Mouse (Mus musculus) cortical plate, adult 2 months (tissue): Measurements from ENCODE around the gene Ube2m.

Experiments
- CTCF ChIP-seq: fragments of 200-500 bp; IDR thresholded peaks from 2 replicates; pipeline ENCODE4 v1.5.1; 2011; ENCODE audit warnings: mild to moderate bottlenecking, control low read depth, low read length; ENCODE audit not compliant: insufficient read depth; ENCODE audit errors: extremely low read depth
- POLR2A ChIP-seq: fragments of 200-500 bp; IDR thresholded peaks from 2 replicates; pipeline ENCODE4 v1.6.1; 2011; ENCODE audit warnings: mild to moderate bottlenecking, low read length, control low read depth; ENCODE audit not compliant: insufficient read depth; ENCODE audit errors: extremely low read depth

DNA sequence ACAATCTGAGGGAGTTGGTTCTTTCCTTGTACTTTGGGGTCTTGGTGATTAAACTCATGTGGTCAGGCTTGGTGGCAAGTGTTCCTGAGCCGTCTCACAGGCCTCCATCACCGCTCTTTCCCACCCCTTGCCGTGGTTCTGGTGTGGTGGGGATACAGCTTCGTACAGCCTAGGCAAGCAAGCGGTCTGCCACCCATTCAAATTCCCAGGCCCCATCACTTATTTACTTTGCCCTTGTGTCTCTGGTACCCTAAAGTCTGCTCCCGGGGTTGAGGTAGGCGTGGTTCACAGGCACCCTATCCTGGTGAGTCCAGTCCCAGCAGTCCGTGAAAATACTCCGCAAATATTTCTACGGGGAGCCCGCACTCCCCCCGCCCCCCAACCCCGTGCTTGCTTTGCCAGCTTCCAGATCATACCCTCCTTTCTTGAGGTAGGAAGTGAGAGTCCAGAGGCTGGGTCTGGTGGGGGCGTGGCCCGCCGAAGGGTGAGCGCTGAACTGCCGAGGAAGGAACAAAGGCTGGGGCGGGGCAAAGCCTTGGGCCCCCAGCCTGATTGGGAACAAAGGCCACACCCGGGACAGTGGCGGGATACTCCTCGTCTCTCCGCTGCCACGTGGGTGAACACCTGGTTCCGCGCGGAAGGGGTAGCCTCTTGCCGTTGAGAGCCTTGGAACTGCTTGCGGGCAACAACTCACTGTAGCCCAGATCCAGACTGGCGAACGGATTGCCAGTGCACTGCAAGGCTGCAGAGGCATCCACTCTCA, 15.1 kb downstream of the Ube2m start:
- TF ChIP-seq CTCF, result no peak
- TF ChIP-seq POLR2A, result no peak
